Mouse (Mus musculus): ENCODE results near the gene Primpol. TPM values are rescaled to one million over a fixed set of nuclear protein-coding genes. Genes with fewer than 3 reads are reported as not detected.

Primpol gene
- polyA plus RNA-seq, 1 experiment, result 3.2 TPM

DNA sequence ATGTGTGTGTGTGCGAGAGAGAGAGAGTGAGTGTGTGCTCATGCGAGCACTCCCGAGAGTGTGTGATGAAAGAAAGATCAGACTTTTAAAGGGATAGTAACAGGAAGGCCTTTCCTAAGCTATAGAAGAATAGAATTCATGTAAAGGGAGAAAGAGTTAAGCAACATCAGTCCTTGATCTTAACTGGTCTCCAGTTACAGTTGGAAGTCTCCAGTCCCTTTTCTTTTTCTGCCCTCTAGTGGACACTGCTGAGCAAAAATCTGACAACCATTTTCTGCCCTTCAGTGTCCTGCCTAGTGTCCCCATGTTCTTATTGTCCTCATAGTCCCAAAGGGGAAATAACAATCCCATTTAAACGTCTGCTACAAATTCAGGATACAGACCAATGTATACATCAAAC lies 69.8 kb downstream of the Primpol start:
- no peak overlapping the region for H3K4me3 ChIP-seq (ENCODE audit: control insufficient read depth, insufficient read depth, low read length)
- no peak for DNase-seq
- 31% methylated on average over 4 of the region's 4 CpGs for WGBS

DNA sequence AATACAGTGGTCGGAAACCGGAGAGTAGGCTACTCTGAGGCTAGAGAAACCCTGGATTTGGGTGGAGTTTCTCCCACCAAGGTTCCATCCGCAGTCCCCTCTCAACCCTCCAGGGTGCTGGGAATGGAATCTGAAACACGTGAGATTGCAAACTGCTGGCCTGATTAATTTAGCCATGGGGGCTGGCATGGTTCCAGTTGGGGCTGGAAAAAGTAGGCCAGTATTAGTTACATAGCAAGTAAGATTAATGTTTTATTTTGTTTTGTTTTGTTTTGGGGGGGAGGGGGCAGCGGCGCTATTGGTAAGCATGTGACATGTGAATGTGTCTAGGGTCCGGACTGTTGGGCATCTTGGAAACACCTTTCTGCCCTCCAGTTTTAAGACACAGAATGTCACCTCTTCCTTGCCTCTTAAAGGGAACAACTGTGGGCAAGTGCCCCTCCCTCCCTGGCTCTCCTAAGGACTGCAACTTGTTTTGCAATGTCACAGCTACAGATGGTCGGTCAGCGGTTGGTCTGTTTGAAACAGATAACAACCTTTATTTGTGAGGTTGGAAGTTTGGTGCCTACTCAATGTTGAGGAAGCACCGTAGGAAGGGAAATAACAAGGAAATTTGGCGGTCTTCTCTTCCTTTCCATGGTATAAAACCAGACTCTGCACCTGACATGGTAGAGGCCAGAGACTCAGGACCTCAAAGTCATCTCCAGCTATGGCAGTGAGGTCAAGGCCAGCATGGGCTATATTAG lies 70.4 kb downstream of the Primpol start:
- no peak overlapping the region for H3K4me3 ChIP-seq (ENCODE audit: control insufficient read depth, insufficient read depth, low read length)
- WGBS, result 59% methylated on average over 11 of the region's 11 CpGs
- H3K27me3 ChIP-seq (ENCODE audit: control insufficient read depth, insufficient read depth, low read length), result no peaks in the 10 kb centered on the region; the same call in 1 of the 2 replicates
- H3K36me3 ChIP-seq (ENCODE audit: control insufficient read depth, insufficient read depth, low read length), result no peaks in the 10 kb centered on the region
- no peak for TF ChIP-seq CTCF (IDR thresholded peaks at IDR 0.05; ENCODE audit: borderline replicate concordance, control insufficient read depth, extremely low read depth, insufficient read depth, low read length, poor library complexity)
- TF ChIP-seq POLR2A (IDR thresholded peaks at IDR 0.05; ENCODE audit: control insufficient read depth, extremely low read depth, insufficient read depth, low read length, poor library complexity), result no peak
- H3K27ac ChIP-seq (ENCODE audit: control insufficient read depth, insufficient read depth, low read length), result no peak overlapping the region
- DNase-seq, result no peak
- no peaks in the 10 kb centered on the region for H3K4me1 ChIP-seq (replicated peaks; ENCODE audit: control insufficient read depth, insufficient read depth, low read length)

More for the DNA sequence above, 69.8 kb downstream of the Primpol start:
- TF ChIP-seq POLR2A (IDR thresholded peaks at IDR 0.05; ENCODE audit: control insufficient read depth, extremely low read depth, insufficient read depth, low read length, poor library complexity) (no peak), CTCF (IDR thresholded peaks at IDR 0.05; ENCODE audit: borderline replicate concordance, control insufficient read depth, extremely low read depth, insufficient read depth, low read length, poor library complexity) (no peak)
- H3K4me1 ChIP-seq (replicated peaks; ENCODE audit: control insufficient read depth, insufficient read depth, low read length), result no peaks in the 10 kb centered on the region
- no peaks in the 10 kb centered on the region for H3K36me3 ChIP-seq (ENCODE audit: control insufficient read depth, insufficient read depth, low read length)
- H3K27me3 ChIP-seq (ENCODE audit: control insufficient read depth, insufficient read depth, low read length), result no peaks in the 10 kb centered on the region; the same call in 1 of the 2 replicates
- H3K27ac ChIP-seq (ENCODE audit: control insufficient read depth, insufficient read depth, low read length), result no peak overlapping the region

DNA sequence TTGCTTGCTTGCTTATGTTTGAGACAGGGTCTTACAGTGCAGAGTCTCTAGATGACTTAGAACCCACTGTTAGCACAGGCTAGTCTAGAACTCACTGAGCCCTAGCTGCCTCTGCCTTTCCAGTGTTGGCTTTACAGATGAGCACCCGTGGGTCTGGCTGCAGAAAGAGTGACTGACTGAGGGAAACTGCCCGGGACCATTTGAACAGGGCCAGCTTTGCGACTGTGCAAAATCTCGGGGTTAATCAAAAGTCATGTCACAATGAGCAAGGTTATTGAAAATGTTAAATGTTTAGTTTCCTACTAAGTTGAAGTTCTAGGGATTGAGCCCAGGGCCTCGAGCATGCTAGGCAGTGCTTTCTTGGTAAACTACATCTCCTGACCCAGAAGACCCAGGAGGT lies 71.2 kb downstream of the Primpol start:
- TF ChIP-seq POLR2A (IDR thresholded peaks at IDR 0.05; ENCODE audit: control insufficient read depth, extremely low read depth, insufficient read depth, low read length, poor library complexity), result no peak
- no peak for TF ChIP-seq CTCF (IDR thresholded peaks at IDR 0.05; ENCODE audit: borderline replicate concordance, control insufficient read depth, extremely low read depth, insufficient read depth, low read length, poor library complexity)
- H3K27me3 ChIP-seq (ENCODE audit: control insufficient read depth, insufficient read depth, low read length), result no peaks in the 10 kb centered on the region; the same call in 1 of the 2 replicates
- no peak overlapping the region for H3K4me3 ChIP-seq (ENCODE audit: control insufficient read depth, insufficient read depth, low read length)
- no peak overlapping the region for H3K27ac ChIP-seq (ENCODE audit: control insufficient read depth, insufficient read depth, low read length)
- 86% methylated on average over 5 of the region's 5 CpGs for WGBS
- no peak for DNase-seq
- no peaks in the 10 kb centered on the region for H3K4me1 ChIP-seq (replicated peaks; ENCODE audit: control insufficient read depth, insufficient read depth, low read length)
- no peaks in the 10 kb centered on the region for H3K36me3 ChIP-seq (ENCODE audit: control insufficient read depth, insufficient read depth, low read length)

DNA sequence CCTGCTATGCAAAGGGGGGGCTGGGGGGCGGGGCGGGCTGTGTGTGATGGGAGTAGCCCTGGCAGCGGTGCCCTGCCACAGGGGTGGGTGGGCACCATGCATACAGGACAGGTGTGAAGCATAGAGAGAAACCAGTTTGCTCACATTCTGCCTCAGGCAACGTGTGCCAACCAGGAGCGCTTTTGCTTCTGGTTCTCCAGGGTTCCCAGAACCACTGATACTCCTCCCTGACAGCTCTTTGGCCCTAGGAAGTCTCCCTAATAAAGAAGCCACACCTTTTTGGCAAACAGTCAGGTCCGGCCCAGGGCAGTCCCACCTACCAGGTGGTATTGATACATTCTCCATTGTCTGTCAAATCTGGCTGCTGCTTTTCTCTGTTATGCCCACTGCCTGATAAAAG lies 73.3 kb downstream of the Primpol start:
- WGBS, result 74% methylated on average over 6 of the region's 6 CpGs
- no peaks in the 10 kb centered on the region for H3K36me3 ChIP-seq (ENCODE audit: control insufficient read depth, insufficient read depth, low read length)
- H3K27me3 ChIP-seq (ENCODE audit: control insufficient read depth, insufficient read depth, low read length), result no peaks in the 10 kb centered on the region; the same call in 1 of the 2 replicates
- H3K4me1 ChIP-seq (replicated peaks; ENCODE audit: control insufficient read depth, insufficient read depth, low read length), result no peaks in the 10 kb centered on the region
- no peak overlapping the region for H3K4me3 ChIP-seq (ENCODE audit: control insufficient read depth, insufficient read depth, low read length)
- TF ChIP-seq CTCF (IDR thresholded peaks at IDR 0.05; ENCODE audit: borderline replicate concordance, control insufficient read depth, extremely low read depth, insufficient read depth, low read length, poor library complexity) (no peak), POLR2A (IDR thresholded peaks at IDR 0.05; ENCODE audit: control insufficient read depth, extremely low read depth, insufficient read depth, low read length, poor library complexity) (no peak)
- H3K27ac ChIP-seq (ENCODE audit: control insufficient read depth, insufficient read depth, low read length), result no peak overlapping the region
- no peak for DNase-seq

DNA sequence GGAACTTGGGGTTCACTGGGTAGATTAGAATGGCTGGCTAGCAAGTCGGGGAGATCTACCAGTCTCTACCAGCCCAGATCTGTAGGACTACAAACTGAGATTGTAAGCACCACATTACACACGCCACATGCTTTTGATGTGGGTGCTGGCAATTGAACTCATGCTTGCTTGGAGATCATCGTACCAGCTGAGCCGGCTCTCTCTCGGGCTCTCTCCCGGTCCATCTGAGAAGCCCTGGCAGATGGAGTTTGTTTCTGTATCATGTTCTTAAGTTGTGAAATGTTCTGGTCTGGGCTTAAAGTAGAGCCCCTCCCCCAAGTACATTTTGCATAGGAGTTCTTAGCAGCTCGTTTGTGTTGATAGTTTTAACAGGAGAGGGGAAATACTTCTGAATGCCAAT lies 73.8 kb downstream of the Primpol start:
- DNase-seq, result peak; percentile 35
- no peaks in the 10 kb centered on the region for H3K36me3 ChIP-seq (ENCODE audit: control insufficient read depth, insufficient read depth, low read length)
- WGBS, result 7% methylated on average over 7 of the region's 7 CpGs
- TF ChIP-seq CTCF (IDR thresholded peaks at IDR 0.05; ENCODE audit: borderline replicate concordance, control insufficient read depth, extremely low read depth, insufficient read depth, low read length, poor library complexity) (no peak), POLR2A (IDR thresholded peaks at IDR 0.05; ENCODE audit: control insufficient read depth, extremely low read depth, insufficient read depth, low read length, poor library complexity) (no peak)
- no peaks in the 10 kb centered on the region for H3K4me1 ChIP-seq (replicated peaks; ENCODE audit: control insufficient read depth, insufficient read depth, low read length)
- H3K4me3 ChIP-seq (ENCODE audit: control insufficient read depth, insufficient read depth, low read length), result no peak overlapping the region
- H3K27me3 ChIP-seq (ENCODE audit: control insufficient read depth, insufficient read depth, low read length), result no peaks in the 10 kb centered on the region; the same call in 1 of the 2 replicates
- no peak overlapping the region for H3K27ac ChIP-seq (ENCODE audit: control insufficient read depth, insufficient read depth, low read length)

DNA sequence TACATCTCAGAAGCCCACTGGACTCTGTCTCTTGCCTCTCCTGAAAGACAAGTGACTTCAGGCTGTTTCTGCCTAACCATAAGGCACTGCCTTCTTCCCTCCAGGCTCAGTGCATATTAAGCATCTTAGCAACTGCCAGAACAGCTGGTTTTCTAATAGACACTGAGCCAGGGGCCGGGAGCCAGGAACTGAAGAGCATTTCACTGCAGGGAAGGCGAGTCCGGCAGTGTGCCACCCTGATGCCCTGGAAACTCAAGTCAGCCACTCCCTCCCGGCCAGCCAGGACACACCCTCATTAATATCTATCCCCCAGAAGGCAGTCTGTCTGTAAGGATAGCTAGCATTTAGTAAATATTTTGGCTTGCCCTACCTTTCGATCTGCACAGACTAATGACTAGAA lies 77.3 kb downstream of the Primpol start:
- TF ChIP-seq CTCF (IDR thresholded peaks at IDR 0.05; ENCODE audit: borderline replicate concordance, control insufficient read depth, extremely low read depth, insufficient read depth, low read length, poor library complexity) (no peak), POLR2A (IDR thresholded peaks at IDR 0.05; ENCODE audit: control insufficient read depth, extremely low read depth, insufficient read depth, low read length, poor library complexity) (no peak)
- WGBS, result 90% methylated on average over 5 of the region's 5 CpGs
- H3K27me3 ChIP-seq (ENCODE audit: control insufficient read depth, insufficient read depth, low read length), result no peaks in the 10 kb centered on the region; the same call in 1 of the 2 replicates
- no peak overlapping the region for H3K4me3 ChIP-seq (ENCODE audit: control insufficient read depth, insufficient read depth, low read length)
- no peaks in the 10 kb centered on the region for H3K4me1 ChIP-seq (replicated peaks; ENCODE audit: control insufficient read depth, insufficient read depth, low read length)
- H3K27ac ChIP-seq (ENCODE audit: control insufficient read depth, insufficient read depth, low read length), result no peak overlapping the region
- DNase-seq, result no peak
- H3K36me3 ChIP-seq (ENCODE audit: control insufficient read depth, insufficient read depth, low read length), result no peaks in the 10 kb centered on the region
